Mouse (Mus musculus) liver, embryonic 12.5 days (tissue): ENCODE data around the gene Cpsf7. TPM values are rescaled to one million over a fixed set of nuclear protein-coding genes. Genes with fewer than 3 reads are reported as not detected.

ENCODE experiments used
- ATAC-seq: fragments of 200-750 bp; cut with Nextera tagmentation; 2 replicates; pipeline ENCODE4 v1.8.0; 2017; ENCODE audit warnings: moderate number of reproducible peaks, mild to moderate bottlenecking, moderate library complexity
- H3K27ac ChIP-seq: fragments of 300-500 bp; sonication (generic); 2 replicates; pipeline ENCODE4 v1.5.1; 2016; ENCODE audit warnings: mild to moderate bottlenecking
- H3K27me3 ChIP-seq: fragments of 300-500 bp; sonication (generic); replicated peaks from 2 replicates; pipeline ENCODE4 v1.6.1; 2016; ENCODE audit warnings: mild to moderate bottlenecking, moderate library complexity
- H3K36me3 ChIP-seq: fragments of 300-500 bp; sonication (generic); 2 replicates; pipeline ENCODE4 v1.6.1; 2016; ENCODE audit warnings: mild to moderate bottlenecking, moderate library complexity
- H3K4me1 ChIP-seq: fragments of 300-500 bp; sonication (generic); 2 replicates; pipeline ENCODE4 v1.6.1; 2016
- H3K4me2 ChIP-seq: fragments of 300-500 bp; sonication (generic); 2 replicates; pipeline ENCODE4 v1.6.1; 2016; ENCODE audit warnings: mild to moderate bottlenecking, moderate library complexity
- H3K4me3 ChIP-seq: fragments of 300-500 bp; sonication (generic); 2 replicates; pipeline ENCODE4 v1.5.1; 2016; ENCODE audit warnings: mild to moderate bottlenecking, moderate library complexity
- H3K9ac ChIP-seq: fragments of 300-500 bp; sonication (generic); 2 replicates; pipeline ENCODE4 v1.6.1; 2016; ENCODE audit warnings: mild to moderate bottlenecking, moderate library complexity
- H3K9me3 ChIP-seq: fragments of 300-500 bp; sonication (generic); replicated peaks from 2 replicates; pipeline ENCODE4 v1.6.1; 2016; ENCODE audit warnings: mild to moderate bottlenecking, moderate library complexity
- WGBS: fragments of 180-500 bp; shearing (Covaris S2); methylation state at CpG from one replicate; pipeline ENCODE4 v1.1.7; 2016; ENCODE audit not compliant: insufficient replicate concordance; 5-methylcytosine and 5-hydroxymethylcytosine counted together
- polyA plus RNA-seq: library from polyadenylated mRNA; unstranded; fragments of >200 nt; fragmentation: Nextera tagmentation; extraction: Ambion mirVana; gene quantifications from 2 replicates; pipeline ENCODE4 v1.2.1, GENCODE M21; 2016

The Cpsf7 gene
- polyA plus RNA-seq: 19.6 and 20.5 TPM in 2 replicates

- no peaks in the 10 kb centered on the region for H3K27me3 ChIP-seq
- peaks cover 60% of the 10 kb centered on the region for H3K4me1 ChIP-seq
- 1% methylated on average over 75 of the region's 93 CpGs for WGBS
- peak within 1 kb of the TSS; percentile 81 for H3K4me2 ChIP-seq
- ATAC-seq: peak; percentile 90
- peak within 1 kb of the TSS; percentile 95 for H3K9ac ChIP-seq
- H3K27ac ChIP-seq: peak within 1 kb of the TSS; percentile 99
- H3K4me3 ChIP-seq: peak within 1 kb of the TSS; percentile 77
- peaks cover 32% of the 10 kb centered on the region for H3K36me3 ChIP-seq
- H3K9me3 ChIP-seq: no peaks in the 10 kb centered on the region
Observed at GRCm38 (mm10) chr19:10525106-10525901, at the start of gene Cpsf7. Gene Cpsf7 (plus strand): TSS chr19:10525266.

DNA sequence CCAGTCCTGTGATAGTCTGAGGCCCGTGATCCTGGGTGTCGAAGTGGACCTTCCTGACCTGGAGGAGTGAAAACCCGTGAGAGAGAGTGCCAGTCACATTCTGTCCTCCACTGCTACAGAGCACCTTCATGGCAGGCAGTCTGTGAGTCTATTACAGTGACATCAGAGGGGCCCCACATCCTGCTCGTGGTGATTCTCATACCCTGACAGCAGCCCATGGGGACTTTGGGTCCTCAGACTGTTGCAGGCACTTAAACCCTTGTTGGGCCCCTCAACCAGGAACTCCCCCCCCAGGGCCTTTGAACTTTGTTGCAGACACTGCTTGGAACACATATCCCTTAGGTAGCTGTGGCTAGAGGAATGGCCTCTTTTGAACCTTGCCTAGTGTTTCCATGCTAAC, 45.5 kb upstream of the Cpsf7 start:
- H3K9ac ChIP-seq: no peak overlapping the region
- peaks cover 50% of the 10 kb centered on the region for H3K27me3 ChIP-seq
- no peak overlapping the region for H3K4me2 ChIP-seq
- no peaks in the 10 kb centered on the region for H3K4me1 ChIP-seq
- H3K36me3 ChIP-seq: no peaks in the 10 kb centered on the region
- no peak for ATAC-seq
- H3K9me3 ChIP-seq: no peaks in the 10 kb centered on the region
- no peak overlapping the region for H3K4me3 ChIP-seq
- no peak overlapping the region for H3K27ac ChIP-seq
- 39% methylated on average over 4 of the region's 4 CpGs for WGBS

DNA sequence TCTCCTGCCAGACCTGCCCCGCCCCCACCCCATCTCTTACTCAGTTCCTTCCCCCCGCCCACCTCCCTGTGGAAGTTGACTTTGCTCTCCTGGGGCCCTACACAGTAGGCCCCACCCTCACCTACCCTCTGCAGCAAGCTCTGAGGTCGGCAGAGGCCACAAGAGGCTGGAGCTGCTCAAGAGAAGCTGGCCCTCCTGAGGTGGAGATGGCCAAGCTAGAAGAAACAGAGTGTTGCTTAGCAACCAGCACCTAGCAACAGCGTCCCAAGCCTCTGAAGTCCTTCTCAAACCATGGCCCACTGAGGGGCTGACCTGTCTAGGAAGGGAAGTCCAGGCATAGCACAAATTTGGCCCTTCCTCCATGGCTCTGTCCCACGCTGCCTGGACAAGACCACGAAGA, 42.4 kb upstream of the Cpsf7 start, which contains the start of gene Ppp1r32:
Gene Ppp1r32 (minus strand): TSS at position 226 of the 400 bp plus-strand sequence.
- no peak within 1 kb of the TSS for H3K27ac ChIP-seq
- ATAC-seq: no peak
- no peaks in the 10 kb centered on the region for H3K36me3 ChIP-seq
- H3K4me3 ChIP-seq: no peak within 1 kb of the TSS
- peaks cover 37% of the 10 kb centered on the region for H3K27me3 ChIP-seq
- H3K4me2 ChIP-seq: no peak within 1 kb of the TSS
- no peaks in the 10 kb centered on the region for H3K9me3 ChIP-seq
- 27% methylated on average over 6 of the region's 6 CpGs for WGBS
- no peaks in the 10 kb centered on the region for H3K4me1 ChIP-seq
- no peak within 1 kb of the TSS for H3K9ac ChIP-seq

DNA sequence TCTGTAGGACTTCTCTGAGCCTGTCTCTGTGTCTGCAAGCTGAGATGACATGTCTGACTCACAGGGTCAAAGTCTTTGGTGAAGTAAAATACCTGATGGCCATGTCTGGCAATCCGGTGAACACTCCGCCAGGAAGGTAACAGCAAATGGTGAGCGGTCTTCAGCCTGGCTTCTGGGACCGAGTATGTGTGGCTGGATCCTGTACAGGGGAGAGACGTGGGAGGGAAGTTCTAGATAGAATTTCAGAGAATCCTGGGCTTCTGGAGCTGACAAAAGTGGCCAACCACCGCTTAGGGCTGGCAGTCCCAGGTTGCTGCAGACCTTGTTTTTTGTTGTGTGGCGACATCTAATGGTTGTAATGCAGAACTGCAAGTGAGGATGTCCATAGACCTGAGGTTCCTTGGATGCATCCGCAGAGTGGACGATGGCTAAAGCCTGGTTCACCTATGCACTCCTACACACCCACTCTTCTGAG, 38.8 kb upstream of the Cpsf7 start:
- no peaks in the 10 kb centered on the region for H3K9me3 ChIP-seq
- no peaks in the 10 kb centered on the region for H3K4me1 ChIP-seq
- H3K36me3 ChIP-seq: no peaks in the 10 kb centered on the region
- H3K4me2 ChIP-seq: no peak overlapping the region
- 22% methylated on average over 9 of the region's 9 CpGs for WGBS
- no peak overlapping the region for H3K4me3 ChIP-seq
- H3K9ac ChIP-seq: no peak overlapping the region
- peak; percentile 49; the same call in 1 of the 2 replicates for ATAC-seq
- H3K27me3 ChIP-seq: peaks cover 39% of the 10 kb centered on the region
- H3K27ac ChIP-seq: no peak overlapping the region

DNA sequence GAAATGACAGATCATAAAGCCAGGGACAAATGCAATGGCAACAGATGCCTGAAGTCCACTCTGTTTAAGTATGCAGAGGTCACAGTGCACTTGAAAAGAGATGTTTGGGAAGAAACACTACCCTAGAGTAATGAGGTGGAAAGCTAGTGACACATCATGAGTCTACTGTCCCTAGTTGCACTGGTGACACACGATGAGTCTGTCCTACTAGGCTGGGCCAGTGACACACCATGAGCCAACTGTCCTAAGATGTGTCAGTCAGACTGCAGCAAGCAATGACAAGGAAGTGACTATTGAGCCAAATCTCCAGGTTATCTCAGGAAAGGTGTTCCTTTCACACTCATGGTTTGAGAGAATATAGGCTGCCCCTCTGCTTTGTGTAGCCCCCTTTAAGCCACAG, 29.4 kb upstream of the Cpsf7 start:
- H3K4me2 ChIP-seq: no peak overlapping the region
- H3K9ac ChIP-seq: no peak overlapping the region
- H3K4me1 ChIP-seq: peaks cover 16% of the 10 kb centered on the region; the same call in 1 of the 2 replicates
- H3K27me3 ChIP-seq: peaks cover 8% of the 10 kb centered on the region; the same call in 1 of the 2 replicates
- no peak overlapping the region for H3K27ac ChIP-seq
- peaks cover 24% of the 10 kb centered on the region for H3K36me3 ChIP-seq
- no peak for ATAC-seq
- WGBS: 68% methylated on average over 1 of the region's 1 CpGs
- H3K4me3 ChIP-seq: no peak overlapping the region
- H3K9me3 ChIP-seq: no peaks in the 10 kb centered on the region

DNA sequence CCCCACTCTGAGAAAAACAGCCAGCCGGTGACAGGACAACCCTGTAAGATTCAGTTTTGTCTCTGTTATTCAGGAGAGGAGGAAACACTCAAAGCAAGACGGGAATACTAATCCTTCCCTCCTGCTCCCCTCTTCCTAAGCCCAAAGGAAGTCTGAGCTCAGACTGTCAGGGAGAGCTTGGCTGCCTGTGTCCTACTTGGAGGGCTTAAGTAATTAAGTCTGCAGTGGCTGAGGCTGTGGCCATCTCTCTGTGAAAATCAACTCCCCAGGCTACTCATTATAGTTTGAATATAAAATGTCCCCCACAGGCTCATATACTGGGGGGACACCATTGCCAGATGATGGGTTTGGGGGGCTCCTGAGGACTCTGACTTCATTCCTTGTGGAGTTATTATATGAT, 28.1 kb upstream of the Cpsf7 start:
- 66% methylated on average over 2 of the region's 2 CpGs for WGBS
- no peak for ATAC-seq
- Histone ChIP-seq H3K36me3 (peaks cover 37% of the 10 kb centered on the region), H3K4me3 (no peak overlapping the region), H3K4me2 (no peak overlapping the region), H3K9me3 (no peaks in the 10 kb centered on the region), H3K9ac (no peak overlapping the region), H3K27me3 (peaks cover 7% of the 10 kb centered on the region; the same call in 1 of the 2 replicates), H3K4me1 (peaks cover 16% of the 10 kb centered on the region; the same call in 1 of the 2 replicates), H3K27ac (no peak overlapping the region)

DNA sequence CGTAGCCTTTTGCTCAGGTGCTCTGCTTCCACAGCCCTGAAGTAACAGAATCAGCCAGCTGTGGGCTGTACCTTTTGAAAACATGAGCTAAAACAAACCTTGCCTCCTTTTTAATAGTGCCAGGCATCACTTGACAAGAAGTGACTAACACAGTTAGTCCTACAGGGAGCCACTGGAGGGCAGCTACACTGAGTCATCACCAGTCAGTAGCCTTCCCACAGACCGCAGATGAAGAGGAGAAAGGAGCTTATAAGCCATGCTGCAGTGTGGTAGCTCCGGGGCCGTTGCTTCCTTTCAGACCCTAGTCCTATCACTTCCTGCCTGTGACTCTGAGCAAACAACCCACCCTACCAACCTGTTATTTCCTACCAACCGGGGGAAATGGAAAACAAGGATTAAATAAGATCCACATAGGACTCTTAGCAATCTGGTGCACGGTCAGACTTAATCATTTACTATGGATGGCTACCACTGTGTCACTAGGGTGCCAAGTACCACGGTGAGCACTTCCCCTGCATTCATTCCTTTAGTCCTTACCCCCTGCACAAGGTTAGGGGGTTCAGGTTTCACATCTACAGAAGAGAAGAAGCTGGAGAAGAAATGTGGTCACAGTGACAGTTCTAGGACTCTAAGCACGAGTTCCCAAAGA, 27.4 kb upstream of the Cpsf7 start:
- H3K4me3 ChIP-seq: no peak overlapping the region

GRCm38 (mm10) chr19:10500581-10500980, 24.5 kb upstream of the Cpsf7 start:
- Histone ChIP-seq H3K4me2 (no peak overlapping the region), H3K4me3 (no peak overlapping the region), H3K27me3 (no peaks in the 10 kb centered on the region), H3K36me3 (peaks cover 72% of the 10 kb centered on the region), H3K9me3 (no peaks in the 10 kb centered on the region), H3K27ac (no peak overlapping the region), H3K9ac (no peak overlapping the region), H3K4me1 (peaks cover 16% of the 10 kb centered on the region; the same call in 1 of the 2 replicates)
- ATAC-seq: no peak
- 92% methylated on average over 8 of the region's 8 CpGs for WGBS

More for the DNA sequence above, 27.4 kb upstream of the Cpsf7 start:
- Histone ChIP-seq H3K9ac (no peak overlapping the region), H3K27ac (no peak overlapping the region), H3K36me3 (peaks cover 44% of the 10 kb centered on the region), H3K9me3 (no peaks in the 10 kb centered on the region), H3K27me3 (peaks cover 1% of the 10 kb centered on the region; the same call in 1 of the 2 replicates), H3K4me2 (no peak overlapping the region), H3K4me1 (peaks cover 16% of the 10 kb centered on the region; the same call in 1 of the 2 replicates)
- WGBS: 24% methylated on average over 8 of the region's 8 CpGs
- no peak for ATAC-seq

- H3K9me3 ChIP-seq: no peaks in the 10 kb centered on the region
- H3K4me2 ChIP-seq: no peak overlapping the region
- 14% methylated on average over 4 of the region's 4 CpGs for WGBS
- H3K27ac ChIP-seq: no peak overlapping the region
- no peak overlapping the region for H3K9ac ChIP-seq
- ATAC-seq: 0 out of 2 replicates have a peak, but pooled peaks have one; percentile 42
- H3K4me1 ChIP-seq: peaks cover 9% of the 10 kb centered on the region; the same call in 1 of the 2 replicates
- peaks cover 90% of the 10 kb centered on the region for H3K36me3 ChIP-seq
- no peak overlapping the region for H3K4me3 ChIP-seq
- H3K27me3 ChIP-seq: no peaks in the 10 kb centered on the region
Observed at GRCm38 (mm10) chr19:10502571-10502970, 22.5 kb upstream of the Cpsf7 start.

DNA sequence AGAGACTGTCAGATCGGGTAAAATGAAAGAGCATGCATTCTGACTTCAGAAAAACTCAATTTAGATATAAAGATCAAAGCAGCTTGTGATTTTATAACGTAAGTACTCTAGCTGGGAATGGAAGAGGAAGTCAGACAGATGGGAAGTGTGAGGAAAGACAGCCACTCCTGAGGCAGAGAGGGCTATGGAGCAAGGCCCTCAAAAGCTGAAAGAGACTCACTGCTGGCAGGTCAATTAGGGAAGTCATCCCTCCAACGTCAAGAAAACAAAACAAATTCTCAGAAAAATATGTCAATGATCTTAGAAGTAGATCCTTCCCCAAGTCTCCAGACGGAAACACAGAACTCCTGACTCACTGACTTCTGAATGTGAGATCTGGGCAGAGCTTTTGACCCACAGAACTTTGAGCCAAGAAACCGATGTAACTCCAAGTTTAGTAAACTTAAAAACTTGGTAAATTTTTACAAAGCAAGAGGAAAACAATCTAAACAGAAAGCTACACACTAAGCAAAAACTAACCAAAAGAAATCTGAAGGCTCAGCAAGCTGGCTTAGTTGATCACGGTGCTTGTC, 14.2 kb upstream of the Cpsf7 start:
- WGBS: 62% methylated on average over 6 of the region's 6 CpGs

GRCm38 (mm10) chr19:10520355-10520754, 4.7 kb upstream of the Cpsf7 start:
- no peak overlapping the region for H3K27ac ChIP-seq
- no peaks in the 10 kb centered on the region for H3K9me3 ChIP-seq
- no peak overlapping the region for H3K9ac ChIP-seq
- H3K4me3 ChIP-seq: no peak overlapping the region
- H3K4me2 ChIP-seq: no peak overlapping the region
- ATAC-seq: no peak
- H3K36me3 ChIP-seq: peaks cover 30% of the 10 kb centered on the region
- H3K4me1 ChIP-seq: peaks cover 61% of the 10 kb centered on the region
- no peaks in the 10 kb centered on the region for H3K27me3 ChIP-seq
- WGBS: 46% methylated on average over 1 of the region's 1 CpGs

More for the DNA sequence above, 14.2 kb upstream of the Cpsf7 start:
- Histone ChIP-seq H3K27ac (no peak overlapping the region), H3K9me3 (no peaks in the 10 kb centered on the region), H3K36me3 (peaks cover 77% of the 10 kb centered on the region), H3K9ac (no peak overlapping the region), H3K4me3 (no peak overlapping the region), H3K4me1 (peaks cover 11% of the 10 kb centered on the region; the same call in 1 of the 2 replicates), H3K27me3 (no peaks in the 10 kb centered on the region), H3K4me2 (no peak overlapping the region)
- no peak for ATAC-seq
